Mouse (Mus musculus): ENCODE data around the gene Tff2.

GRCm38 (mm10) chr17:31113191-31113856 lies 30.8 kb downstream of the Tff2 start:
- TF ChIP-seq CTCF (IDR thresholded peaks at IDR 0.05; ENCODE audit: borderline replicate concordance, control insufficient read depth, extremely low read depth, insufficient read depth, low read length, poor library complexity) (no peak), POLR2A (IDR thresholded peaks at IDR 0.05; ENCODE audit: control insufficient read depth, extremely low read depth, insufficient read depth, low read length, poor library complexity) (no peak)

All from thymus, adult 2 months (tissue).